Mouse (Mus musculus): ENCODE results near the gene Spen.

Gene Spen

DNA sequence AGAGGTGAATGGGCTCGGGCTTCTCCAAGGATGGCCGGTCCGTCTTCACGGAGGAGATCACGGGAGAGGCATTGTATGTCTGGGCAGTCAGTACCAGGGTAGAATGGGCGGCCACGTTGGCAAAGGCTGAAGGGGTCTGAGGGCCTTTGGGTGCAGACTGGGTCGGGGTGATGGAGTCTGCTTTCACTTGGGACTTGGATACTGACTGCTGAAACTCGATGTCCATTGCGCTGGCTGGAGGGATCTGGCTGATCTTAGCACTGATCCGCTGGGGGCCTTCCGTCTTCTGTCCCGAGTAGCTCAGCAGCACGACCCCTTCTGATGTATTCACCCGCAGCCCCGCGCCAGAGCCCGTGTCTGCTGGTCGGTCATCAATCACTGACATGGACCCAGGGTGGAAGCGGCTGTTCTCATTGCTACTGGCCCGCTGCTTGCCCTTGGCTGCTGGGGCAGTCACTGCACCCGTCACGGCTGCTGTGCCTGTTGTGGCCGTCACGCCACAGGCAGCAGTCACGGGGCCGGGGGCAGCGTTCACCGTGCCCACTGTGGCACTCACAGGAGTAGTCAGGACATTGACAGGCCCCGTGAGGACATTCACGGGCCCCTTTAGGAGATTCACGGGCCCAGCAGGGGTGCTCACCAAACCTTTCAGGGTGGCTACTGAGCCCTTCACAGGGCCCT lies 65.6 kb downstream of the Spen start:
- DNase-seq (ENCODE audit: low read depth, low spot score), result no peak

DNA sequence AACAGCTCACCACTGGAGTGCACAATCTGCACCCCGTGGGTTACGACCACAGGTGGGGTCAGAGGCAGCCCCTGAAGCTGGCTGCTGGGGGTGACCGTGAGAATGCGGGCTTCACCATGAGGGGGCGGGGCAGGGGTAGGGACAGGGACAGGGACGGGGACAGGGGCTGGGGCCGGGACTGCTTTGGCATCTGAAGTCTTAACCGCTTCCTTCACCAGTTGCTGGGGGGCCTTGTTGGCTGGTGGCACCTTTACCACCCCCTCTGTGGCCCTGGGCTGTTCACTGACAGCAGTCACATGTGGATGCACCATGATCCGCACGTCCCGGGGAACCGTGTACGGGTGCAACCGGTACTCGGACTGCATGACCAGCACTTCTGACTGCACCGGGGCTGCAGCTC lies 66.9 kb downstream of the Spen start:
- no peak for DNase-seq (ENCODE audit: low read depth, low spot score)

DNA sequence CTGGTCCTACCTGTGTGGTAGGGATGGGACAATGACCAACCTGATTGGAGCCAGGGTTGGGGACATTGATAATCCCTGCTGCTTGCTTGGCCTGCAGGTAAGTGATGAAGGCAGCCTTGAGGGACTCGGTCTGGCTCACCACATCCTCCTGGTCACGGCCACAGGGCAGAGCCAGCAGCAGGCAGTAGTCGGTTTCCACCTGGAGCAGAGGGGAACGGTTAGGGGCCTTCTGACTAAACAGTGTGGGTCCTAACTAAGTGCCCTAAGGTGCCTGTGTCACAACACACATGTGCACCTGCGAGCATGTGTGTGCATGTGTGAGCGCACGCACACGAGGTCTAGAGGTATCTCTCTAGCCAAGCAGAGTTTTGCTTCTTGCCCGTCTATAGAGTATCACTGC lies 69.1 kb downstream of the Spen start:
- DNase-seq (ENCODE audit: low read depth, low spot score), result no peak

DNA sequence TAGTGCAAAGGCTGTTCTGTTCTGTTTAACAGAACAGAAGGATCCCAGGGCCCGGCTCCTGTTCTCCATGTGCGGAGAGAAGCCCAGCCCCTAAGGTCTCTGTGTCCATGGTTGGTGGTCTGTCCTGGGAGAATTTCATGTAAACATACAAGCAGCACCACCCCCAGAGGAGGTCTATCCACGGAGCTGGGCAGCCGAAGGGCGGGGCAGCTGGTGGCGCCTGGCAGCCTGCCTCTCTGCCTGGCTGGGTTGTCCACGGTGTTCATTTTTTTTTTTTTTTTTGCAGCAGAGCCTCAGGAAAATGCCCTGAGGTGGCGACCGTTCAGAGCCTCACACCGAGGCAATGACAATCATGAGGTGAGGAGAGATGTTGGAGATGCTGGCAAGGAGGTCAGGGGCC lies 69.8 kb downstream of the Spen start:
- DNase-seq (ENCODE audit: low read depth, low spot score), result no peak

DNA sequence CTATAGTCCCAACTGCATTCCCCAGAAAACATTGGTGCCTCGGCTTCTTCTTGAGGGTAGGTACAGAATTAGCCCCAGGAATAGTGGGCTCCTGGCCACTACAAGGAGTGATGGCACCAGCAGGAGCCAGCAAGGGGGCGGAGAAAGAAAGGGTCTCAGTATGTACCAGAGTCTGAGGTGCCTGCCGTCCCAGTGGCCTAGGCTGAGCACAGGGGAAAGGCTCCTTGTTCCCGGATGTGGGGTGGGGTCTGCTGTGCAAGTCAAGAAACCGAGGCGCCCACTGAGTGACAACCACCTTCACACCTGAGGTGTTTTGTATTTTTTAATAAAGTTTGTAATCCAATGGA lies 70.8 kb downstream of the Spen start:
- no peak for DNase-seq (ENCODE audit: low read depth, low spot score)

DNA sequence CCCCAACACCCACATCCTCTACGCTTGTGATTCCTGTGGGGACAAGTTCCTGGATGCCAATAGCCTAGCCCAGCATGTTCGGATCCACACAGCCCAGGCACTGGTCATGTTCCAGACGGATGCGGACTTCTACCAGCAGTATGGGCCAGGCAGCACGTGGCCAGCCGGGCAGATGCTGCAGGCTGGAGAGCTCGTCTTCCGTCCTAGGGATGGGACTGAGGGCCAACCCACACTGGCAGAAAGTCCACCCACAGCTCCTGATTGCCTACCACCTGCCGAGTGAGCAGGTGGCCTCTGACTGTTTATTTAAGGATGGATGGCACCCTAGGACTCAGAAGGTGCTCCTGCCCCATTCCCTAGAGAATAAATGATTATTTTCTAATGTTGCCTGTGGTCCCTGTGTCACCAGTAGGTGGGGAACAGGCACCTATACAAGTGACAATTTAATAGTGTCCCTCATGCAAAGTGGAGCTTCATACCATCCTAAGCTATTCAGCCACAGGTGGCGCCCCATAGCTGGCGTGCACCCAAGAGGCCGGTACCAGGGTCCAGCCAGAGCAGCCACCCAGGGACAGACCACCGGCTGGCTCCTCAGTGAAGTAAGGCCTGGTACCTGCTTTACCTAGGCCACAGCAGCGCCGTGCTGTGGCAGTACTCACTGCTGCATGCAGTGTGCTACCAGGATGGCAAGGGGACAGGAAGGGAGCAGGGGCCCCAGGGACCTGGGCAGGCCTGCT lies 71.4 kb downstream of the Spen start:
- no peak for DNase-seq (ENCODE audit: low read depth, low spot score)

DNA sequence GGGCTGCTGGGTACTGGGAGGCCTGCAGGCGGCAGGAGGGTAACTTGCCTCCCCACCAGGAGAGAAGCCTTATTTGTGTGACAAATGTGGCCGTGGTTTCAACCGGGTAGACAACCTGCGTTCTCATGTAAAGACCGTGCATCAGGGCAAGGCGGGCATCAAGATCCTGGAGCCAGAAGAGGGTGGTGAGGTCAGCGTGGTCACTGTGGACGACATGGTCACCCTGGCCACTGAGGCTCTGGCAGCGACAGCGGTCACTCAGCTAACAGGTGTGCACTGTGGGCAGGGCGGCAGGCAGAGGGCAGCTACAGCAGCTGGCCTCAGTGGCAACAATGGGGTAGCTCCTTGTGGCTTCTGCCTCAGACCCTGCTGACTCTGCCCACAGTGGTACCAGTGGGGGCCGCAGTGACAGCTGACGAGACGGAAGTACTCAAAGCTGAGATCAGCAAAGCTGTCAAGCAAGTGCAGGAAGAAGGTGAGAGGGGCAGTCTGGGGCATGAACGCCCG lies 72.1 kb downstream of the Spen start:
- no peak for DNase-seq (ENCODE audit: low read depth, low spot score)

DNA sequence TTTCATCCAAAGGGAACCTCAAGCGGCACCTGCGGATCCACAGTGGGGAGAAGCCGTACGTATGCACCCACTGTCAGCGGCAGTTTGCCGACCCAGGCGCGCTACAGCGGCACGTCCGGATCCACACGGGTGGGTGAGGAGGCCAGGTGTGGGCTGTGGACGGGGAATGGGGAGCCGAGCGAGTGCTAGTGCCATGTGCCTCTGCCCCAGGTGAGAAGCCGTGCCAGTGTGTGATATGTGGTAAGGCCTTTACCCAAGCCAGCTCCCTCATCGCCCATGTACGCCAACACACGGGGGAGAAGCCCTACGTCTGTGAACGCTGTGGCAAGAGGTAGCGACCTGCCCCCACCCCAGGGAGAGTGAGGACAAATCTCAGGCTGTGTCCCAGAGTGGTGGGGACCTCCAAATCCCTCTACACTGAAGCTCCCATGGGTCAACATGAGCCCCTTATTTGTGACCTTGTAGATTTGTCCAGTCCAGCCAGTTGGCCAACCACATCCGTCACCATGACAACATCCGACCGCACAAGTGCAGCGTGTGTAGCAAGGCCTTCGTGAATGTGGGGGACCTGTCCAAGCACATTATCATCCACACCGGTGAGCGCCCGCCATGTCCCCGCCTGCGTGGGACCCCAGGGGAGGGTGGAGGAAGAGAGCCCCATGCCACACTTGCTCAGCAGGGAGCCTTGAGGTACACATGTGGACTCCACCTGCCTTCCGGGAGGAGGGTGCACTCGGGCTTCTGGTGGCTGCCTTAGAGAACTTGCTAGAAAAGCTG lies 72.7 kb downstream of the Spen start:
- no peak for DNase-seq (ENCODE audit: low read depth, low spot score)

DNA sequence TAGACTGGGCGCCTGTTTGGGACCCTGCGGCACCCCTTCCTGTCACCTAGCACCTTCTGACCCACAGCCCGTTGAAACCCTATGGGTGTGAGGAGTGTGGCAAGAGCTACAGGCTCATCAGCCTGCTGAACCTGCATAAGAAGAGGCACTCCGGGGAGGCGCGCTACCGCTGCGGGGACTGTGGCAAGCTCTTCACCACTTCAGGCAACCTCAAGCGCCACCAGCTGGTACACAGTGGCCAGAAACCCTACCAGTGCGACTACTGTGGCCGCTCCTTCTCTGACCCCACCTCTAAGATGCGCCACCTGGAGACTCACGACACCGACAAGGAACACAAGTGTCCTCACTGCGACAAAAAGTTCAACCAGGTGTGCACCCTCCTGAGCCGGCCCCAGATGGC lies 73.7 kb downstream of the Spen start:
- no peak for DNase-seq (ENCODE audit: low read depth, low spot score)

DNA sequence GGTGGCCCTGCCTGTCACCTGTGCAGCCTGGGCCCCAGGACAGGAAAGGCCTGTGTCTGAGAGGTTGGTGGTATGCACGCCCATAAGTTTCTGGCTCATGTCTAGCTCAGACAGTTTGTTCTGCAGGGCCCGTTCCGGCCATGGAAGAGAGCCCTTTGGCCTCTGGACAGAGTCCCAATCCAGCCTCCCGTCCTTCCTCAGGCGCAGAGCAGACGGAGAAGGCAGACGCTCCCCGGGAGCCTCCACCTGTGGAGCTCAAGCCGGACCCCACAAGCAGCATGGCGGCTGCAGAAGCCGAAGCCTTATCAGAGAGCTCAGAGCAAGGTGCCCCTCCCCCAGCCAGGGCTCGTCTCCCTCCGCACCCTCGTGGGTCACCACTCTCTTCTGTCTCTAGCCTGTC lies 74.9 kb downstream of the Spen start:
- DNase-seq (ENCODE audit: low read depth, low spot score), result no peak

DNA sequence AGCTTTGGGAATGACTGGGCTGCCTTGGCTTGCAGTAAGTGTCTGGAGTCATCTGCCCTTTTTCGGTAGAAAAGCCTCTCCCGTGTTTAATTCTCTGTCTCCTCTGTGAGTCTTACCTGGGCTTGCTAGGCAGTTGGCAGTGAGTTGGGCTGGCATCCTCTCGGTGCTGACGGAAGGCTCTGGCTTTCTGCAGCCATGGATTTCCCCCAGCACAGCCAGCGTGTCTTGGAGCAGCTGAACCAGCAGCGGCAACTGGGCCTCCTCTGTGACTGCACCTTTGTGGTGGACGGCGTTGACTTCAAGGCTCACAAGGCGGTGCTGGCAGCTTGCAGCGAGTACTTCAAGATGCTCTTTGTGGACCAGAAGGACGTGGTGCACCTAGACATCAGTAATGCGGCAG lies 76.8 kb downstream of the Spen start:
- DNase-seq (ENCODE audit: low read depth, low spot score), result no peak

DNA sequence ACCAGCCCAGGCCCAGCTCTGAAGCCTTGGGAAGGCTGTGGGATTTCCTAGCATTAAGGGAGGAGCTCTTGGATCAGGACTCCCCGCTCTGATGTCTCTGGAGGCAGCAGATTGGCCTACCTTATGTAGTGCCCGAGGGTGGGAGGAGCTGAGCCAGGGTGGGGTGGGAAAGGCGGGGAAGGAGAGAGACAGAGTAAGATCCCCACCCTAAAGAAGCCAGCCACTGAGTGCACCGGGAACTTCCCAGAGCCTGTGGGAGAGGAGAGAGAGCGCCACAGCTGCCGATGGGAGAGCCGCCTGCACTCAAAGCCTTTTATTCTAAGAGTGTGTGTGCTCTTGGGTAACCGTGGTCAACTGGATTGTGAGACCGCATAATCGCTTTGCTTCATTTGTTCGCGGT lies 77.3 kb downstream of the Spen start:
- no peak for DNase-seq (ENCODE audit: low read depth, low spot score)

DNA sequence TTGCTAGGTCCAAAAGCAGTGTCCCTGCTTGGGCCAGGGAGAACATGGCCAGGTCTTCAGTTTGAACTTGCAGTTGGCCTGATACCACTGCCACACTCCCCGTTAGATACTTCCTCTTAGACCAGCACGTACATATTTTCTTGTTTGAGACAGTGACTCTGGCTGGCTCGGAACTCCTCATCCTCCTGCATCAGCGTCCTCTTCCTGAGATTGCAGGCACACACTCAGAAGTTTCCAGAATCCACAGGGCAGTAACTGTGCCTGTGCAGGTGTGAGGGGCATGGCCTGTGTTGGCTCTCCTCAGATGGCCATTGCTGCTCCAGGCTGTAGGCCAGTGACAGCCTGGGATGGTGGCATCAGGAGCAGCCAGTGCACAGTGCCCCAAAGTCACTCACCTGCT lies 77.9 kb downstream of the Spen start:
- no peak for DNase-seq (ENCODE audit: low read depth, low spot score)

DNA sequence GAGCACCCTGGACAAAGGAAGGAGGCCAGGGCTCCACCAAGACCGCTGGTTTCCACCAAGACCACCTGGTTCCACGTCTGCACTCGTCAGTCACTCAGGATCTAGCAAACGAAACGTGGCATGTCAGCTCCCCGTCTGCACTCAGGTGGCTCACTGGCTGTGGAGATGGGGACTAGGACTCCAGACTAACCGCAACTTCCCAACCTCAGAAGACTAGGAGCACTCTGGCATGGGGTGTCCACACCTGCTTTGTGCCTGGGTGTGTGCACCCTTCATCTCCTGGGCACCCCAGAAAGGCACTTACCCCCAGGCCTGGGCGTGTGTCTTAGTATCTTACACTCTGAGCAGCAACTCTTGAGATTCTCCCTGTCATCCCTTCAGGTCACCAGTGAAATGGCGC lies 78.6 kb downstream of the Spen start:
- no peak for DNase-seq (ENCODE audit: low read depth, low spot score)

DNA sequence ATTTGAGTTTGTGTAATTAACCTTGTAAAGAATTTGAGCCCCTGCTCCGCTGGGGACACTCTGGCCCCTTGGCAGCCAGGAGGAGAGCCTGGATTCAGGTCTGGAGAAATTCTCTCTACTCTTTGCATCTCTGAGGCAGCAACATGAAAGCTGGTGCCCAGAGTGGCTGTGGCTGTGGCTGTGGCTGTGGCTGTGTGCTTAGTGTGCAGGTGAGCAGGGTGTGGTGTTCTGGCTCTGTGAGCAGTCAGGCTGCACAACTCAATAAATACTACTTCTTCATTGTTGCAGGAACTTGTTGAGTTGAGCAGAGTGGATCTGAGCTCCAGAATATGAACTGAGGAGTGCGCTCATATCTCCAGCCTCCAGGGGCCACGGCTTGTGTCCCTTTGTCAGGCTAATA lies 79.5 kb downstream of the Spen start:
- no peak for DNase-seq (ENCODE audit: low read depth, low spot score)

DNA sequence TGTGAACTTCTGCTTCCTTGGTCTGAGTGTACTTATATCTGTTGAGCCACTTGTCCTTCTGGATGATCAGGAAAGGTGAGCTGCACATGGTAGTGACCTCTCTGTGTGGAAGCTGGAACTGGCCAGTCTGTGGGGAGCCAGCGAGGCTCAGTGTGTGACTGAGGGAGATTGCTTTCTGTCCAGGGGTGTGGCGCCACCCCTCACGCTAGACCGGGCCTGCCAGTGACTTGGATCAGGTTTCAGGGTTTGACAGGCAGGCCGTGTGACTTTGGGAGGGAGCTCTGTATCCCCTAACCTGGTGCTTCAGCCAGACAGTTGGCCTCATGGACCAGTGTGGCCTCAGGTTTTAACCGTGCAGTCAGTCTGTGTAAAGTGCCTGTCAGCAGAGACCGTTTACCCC lies 80.2 kb downstream of the Spen start:
- DNase-seq (ENCODE audit: low read depth, low spot score), result no peak

DNA sequence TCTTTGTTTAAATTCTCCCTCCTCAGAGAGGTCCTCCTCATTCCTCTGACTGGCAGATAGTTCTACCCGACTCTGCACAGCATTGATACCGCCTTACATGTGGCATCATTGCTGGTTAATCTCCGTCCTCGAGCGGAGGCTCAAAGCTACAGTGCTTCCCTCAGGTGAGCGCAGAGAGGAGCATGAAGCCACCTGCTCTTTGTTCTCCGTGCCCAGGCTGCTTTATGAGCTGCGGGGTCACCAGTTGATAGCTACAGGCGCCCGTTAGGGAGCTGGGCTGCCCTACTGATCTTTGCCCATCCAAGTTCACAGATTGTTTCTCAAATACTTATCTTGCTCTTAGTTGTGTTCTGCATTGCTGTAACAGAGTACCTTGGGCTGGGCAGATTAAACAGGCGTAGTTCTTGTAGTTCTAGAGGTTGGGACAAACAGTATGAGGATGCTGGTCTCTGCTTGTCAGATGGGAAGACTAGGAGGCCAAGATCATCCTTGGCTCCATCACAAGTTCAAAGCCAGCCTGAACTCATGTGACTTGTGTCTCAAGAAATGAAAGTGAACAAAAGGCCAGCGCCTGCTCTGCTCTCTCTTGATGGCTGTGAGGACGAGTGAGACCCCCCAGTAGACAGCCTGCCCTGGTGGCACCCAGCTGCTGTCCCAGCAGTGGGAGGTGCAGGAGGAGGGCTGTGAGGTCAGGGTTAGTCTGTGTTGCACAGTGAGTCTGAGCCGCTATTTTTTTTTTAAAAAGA lies 82.0 kb downstream of the Spen start:
- no peak for DNase-seq (ENCODE audit: low read depth, low spot score)

DNA sequence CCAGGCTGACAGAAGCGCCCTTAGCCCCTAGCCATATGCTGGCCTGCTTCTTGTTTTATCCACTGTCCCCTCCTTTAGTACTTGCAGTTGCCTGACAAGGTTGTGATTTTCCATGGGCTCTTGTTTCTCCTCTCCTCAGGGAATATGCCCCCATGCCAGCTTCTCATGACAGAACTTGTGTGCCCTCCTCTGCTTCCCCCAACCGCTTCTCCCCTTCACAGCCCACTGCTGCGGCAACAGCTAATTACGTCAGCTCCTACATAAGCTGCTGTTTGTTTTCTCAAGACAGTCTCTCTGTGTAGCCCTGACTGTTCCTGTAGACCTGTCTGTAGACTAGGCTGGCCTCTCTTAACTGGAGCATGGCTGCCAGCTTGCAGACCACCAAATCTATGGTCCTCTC lies 82.9 kb downstream of the Spen start:
- DNase-seq (ENCODE audit: low read depth, low spot score), result no peak

DNA sequence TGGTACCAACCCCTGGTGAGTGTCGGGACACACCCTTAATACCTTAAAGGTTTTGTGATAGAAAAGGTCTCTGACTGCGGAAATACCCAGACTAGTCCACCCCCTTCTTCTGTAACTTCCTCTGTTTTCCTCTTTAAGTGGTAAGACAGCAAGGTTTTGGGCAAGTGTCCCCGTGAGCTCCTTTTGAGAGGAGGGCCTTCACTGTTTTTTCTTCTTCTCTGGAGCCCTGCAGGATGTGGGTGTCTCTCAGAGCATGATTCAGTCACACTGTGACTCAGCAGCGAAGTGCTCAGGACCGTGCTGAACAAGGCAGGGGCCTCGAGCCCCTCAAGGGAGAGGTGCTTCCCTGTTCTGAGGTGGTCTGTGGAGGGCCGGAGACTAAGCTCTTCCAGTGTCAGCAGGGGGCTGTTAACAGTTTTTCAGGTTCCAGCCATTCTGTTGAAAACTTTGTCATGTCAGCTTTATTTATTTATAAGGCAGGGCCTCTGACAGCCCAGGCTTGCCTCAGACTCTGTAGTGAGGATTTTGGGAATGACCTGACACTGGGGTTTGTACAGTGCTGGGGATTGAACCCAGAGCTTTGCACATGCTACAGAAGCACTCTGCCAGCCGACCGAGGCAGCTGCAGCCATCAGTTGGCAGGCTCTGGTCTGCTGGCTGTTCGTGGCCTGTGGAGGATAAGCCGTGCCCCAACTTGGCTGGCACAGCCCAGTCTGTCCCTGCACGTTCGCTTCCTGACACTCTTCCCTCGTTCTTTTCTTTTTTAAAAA lies 83.6 kb downstream of the Spen start:
- DNase-seq (ENCODE audit: low read depth, low spot score), result no peak

DNA sequence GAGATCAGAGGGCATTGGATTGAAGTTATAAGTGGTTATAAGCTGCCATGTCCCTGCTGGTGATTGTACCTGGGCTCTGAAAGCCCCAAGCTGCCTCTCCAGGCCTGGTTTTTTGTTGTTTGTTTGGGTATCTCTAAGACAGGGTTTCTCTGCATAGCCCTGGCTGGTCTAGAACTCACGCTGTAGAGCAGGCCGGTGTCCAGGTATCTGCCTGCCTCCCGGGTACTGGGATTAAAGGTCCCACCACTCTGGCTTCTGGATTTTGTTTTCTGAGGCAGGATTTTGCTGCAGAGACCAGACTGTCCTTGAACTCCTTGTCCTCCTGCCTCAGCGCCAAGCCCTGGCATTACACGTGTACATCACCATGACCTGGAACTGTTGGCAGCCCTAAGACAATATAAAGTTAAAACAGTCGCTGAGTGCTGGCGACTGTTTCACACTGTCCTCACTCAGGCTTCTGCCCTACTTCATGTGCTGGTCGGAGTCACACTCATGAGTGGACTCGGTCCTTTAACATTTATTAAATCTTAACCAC lies 86.4 kb downstream of the Spen start:
- no peak for DNase-seq (ENCODE audit: low read depth, low spot score)

DNA sequence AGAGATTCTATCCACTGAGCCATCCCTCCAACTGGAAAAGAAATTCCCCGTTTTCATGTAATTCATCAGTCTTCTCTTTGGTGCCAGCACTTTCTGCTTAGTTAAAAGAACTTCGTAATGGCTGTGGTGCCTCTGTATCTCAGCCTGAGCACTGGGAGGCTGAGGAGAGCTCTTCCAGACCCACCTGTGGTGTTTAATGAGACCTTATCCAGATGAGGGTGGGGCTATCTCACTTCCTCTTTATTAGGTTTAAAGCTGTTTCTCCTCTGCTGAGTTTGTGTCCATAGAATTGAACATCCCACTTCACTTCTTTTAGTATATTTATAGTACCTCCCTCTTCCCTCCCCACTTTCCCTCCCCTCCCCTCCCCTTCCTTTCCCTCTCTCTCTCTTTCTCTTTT lies 87.1 kb downstream of the Spen start:
- DNase-seq (ENCODE audit: low read depth, low spot score), result no peak

All from telencephalon, adult 2 months (tissue).